Mouse (Mus musculus): ENCODE measurements at regions not wholly inside any gene's neighbourhood (a gene's known extent, or its start where the extent isn't known, plus 50 kb on each side); places are given as distances from the start of the nearest gene placed in this dataset.

- DNase-seq: no peak
Observed at GRCm38 (mm10) chr7:137751151-137751859, 313.9 kb downstream of the Glrx3 start.

- no peak for DNase-seq
Observed at GRCm38 (mm10) chr7:137765961-137766360, 328.5 kb downstream of the Glrx3 start.

GRCm38 (mm10) chr7:137766721-137767120 is 329.3 kb downstream of the Glrx3 start:
- DNase-seq: no peak

- DNase-seq: peak; percentile 56 to 62
Observed at GRCm38 (mm10) chr7:137773051-137773964, 335.9 kb downstream of the Glrx3 start.

- peak; percentile 15 to 21 for DNase-seq
Observed at GRCm38 (mm10) chr7:137773965-137774310, 336.5 kb downstream of the Glrx3 start.

- DNase-seq: peak; percentile 77 to 78
Observed at GRCm38 (mm10) chr7:137783954-137784353, 346.5 kb downstream of the Glrx3 start.

- peak; percentile 48 to 63 for DNase-seq
Observed at GRCm38 (mm10) chr7:137805361-137805760, 367.9 kb downstream of the Glrx3 start.

- DNase-seq: peak; percentile 33 to 45
Observed at GRCm38 (mm10) chr7:137812839-137813238, 375.4 kb downstream of the Glrx3 start.

GRCm38 (mm10) chr7:137840520-137840919 is 403.1 kb downstream of the Glrx3 start:
- no peak for DNase-seq

GRCm38 (mm10) chr7:137841044-137841443 is 403.6 kb downstream of the Glrx3 start:
- DNase-seq: no peak

- no peak for DNase-seq
Observed at GRCm38 (mm10) chr7:137841456-137842100, 404.2 kb downstream of the Glrx3 start.

- DNase-seq: peak; percentile 89 to 94
Observed at GRCm38 (mm10) chr7:137847856-137848255, 410.4 kb downstream of the Glrx3 start.

- no peak for DNase-seq
Observed at GRCm38 (mm10) chr7:137851061-137851460, 413.6 kb downstream of the Glrx3 start.

GRCm38 (mm10) chr7:137859681-137860080 is 422.3 kb downstream of the Glrx3 start:
- DNase-seq: no peak

GRCm38 (mm10) chr7:137860520-137860919 is 423.1 kb downstream of the Glrx3 start:
- DNase-seq: no peak

GRCm38 (mm10) chr7:137864912-137865311 is 427.5 kb downstream of the Glrx3 start:
- peak; percentile 60 to 64 for DNase-seq

- DNase-seq: no peak
Observed at GRCm38 (mm10) chr7:137865457-137865856, 428.0 kb downstream of the Glrx3 start.

GRCm38 (mm10) chr7:137866880-137867279 is 429.5 kb downstream of the Glrx3 start:
- no peak for DNase-seq

- peak; percentile 68 to 79 for DNase-seq
Observed at GRCm38 (mm10) chr7:137868501-137868900, 431.1 kb downstream of the Glrx3 start.

- DNase-seq: no peak
Observed at GRCm38 (mm10) chr7:137875306-137875705, 437.9 kb downstream of the Glrx3 start.

GRCm38 (mm10) chr7:137879296-137879695 is 441.9 kb downstream of the Glrx3 start:
- DNase-seq: peak; percentile 56 to 58

- no peak for DNase-seq
Observed at GRCm38 (mm10) chr7:137882876-137883275, 445.5 kb downstream of the Glrx3 start.

- DNase-seq: no peak
Observed at GRCm38 (mm10) chr7:137883701-137884100, 446.3 kb downstream of the Glrx3 start.

Data from cerebellum, postnatal 10 days (tissue).